Mouse (Mus musculus) lung, embryonic 15.5 days (tissue): Measurements from ENCODE around the gene Lamtor3. TPM values are rescaled to one million over a fixed set of nuclear protein-coding genes. Genes with fewer than 3 reads are reported as not detected.
A peak's percentile ranks its signal among the peaks of the same experiment; 100 is the strongest.
"Not testable (repeated sequence)": the region's sequence is repeated elsewhere in the genome, so short reads cannot be mapped to it uniquely, and the experiment has no call there.

Experiments used
- ATAC-seq: fragments of 200-750 bp; cut with Nextera tagmentation; 2 replicates; pipeline ENCODE4 v1.8.0; 2017; ENCODE audit warnings: moderate number of reproducible peaks, borderline replicate concordance; ENCODE audit not compliant: low FRiP score, low TSS enrichment; ENCODE audit errors: extremely low read depth
- H3K27ac ChIP-seq: fragments of 300-500 bp; sonication (generic); 2 replicates; pipeline ENCODE4 v1.5.1; 2015; ENCODE audit warnings: moderate library complexity, mild to moderate bottlenecking, inconsistent platforms
- H3K27me3 ChIP-seq: fragments of 300-500 bp; sonication (generic); 2 replicates; pipeline ENCODE4 v1.6.1; 2015; ENCODE audit warnings: inconsistent platforms
- H3K36me3 ChIP-seq: fragments of 300-500 bp; sonication (generic); 2 replicates; pipeline ENCODE4 v1.6.1; 2015; ENCODE audit warnings: inconsistent platforms
- H3K4me1 ChIP-seq: fragments of 300-500 bp; sonication (generic); 2 replicates; pipeline ENCODE4 v1.6.1; 2015; ENCODE audit warnings: inconsistent platforms
- H3K4me2 ChIP-seq: fragments of 300-500 bp; sonication (generic); 2 replicates; pipeline ENCODE4 v1.6.1; 2015; ENCODE audit warnings: inconsistent platforms, mild to moderate bottlenecking, moderate library complexity
- H3K4me3 ChIP-seq: fragments of 300-500 bp; sonication (generic); 2 replicates; pipeline ENCODE4 v1.5.1; 2015; ENCODE audit warnings: mild to moderate bottlenecking, inconsistent platforms
- H3K9ac ChIP-seq: fragments of 300-500 bp; sonication (generic); 2 replicates; pipeline ENCODE4 v1.6.1; 2015; ENCODE audit warnings: inconsistent platforms
- H3K9me3 ChIP-seq: fragments of 300-500 bp; sonication (generic); 2 replicates; pipeline ENCODE4 v1.6.1; 2016; ENCODE audit warnings: inconsistent platforms
- WGBS: fragments of 180-500 bp; shearing (Covaris S2); methylation state at CpG from one replicate; pipeline ENCODE4 v1.1.7; 2015; 5-methylcytosine and 5-hydroxymethylcytosine counted together
- polyA plus RNA-seq: library from polyadenylated mRNA; unstranded; fragments of >200 nt; fragmentation: Nextera tagmentation; extraction: Ambion mirVana; gene quantifications from 2 replicates; pipeline ENCODE4 v1.2.1, GENCODE M21; 2015

Lamtor3 gene
- polyA plus RNA-seq, 1 experiment from 2014 or later = 110 TPM

DNA sequence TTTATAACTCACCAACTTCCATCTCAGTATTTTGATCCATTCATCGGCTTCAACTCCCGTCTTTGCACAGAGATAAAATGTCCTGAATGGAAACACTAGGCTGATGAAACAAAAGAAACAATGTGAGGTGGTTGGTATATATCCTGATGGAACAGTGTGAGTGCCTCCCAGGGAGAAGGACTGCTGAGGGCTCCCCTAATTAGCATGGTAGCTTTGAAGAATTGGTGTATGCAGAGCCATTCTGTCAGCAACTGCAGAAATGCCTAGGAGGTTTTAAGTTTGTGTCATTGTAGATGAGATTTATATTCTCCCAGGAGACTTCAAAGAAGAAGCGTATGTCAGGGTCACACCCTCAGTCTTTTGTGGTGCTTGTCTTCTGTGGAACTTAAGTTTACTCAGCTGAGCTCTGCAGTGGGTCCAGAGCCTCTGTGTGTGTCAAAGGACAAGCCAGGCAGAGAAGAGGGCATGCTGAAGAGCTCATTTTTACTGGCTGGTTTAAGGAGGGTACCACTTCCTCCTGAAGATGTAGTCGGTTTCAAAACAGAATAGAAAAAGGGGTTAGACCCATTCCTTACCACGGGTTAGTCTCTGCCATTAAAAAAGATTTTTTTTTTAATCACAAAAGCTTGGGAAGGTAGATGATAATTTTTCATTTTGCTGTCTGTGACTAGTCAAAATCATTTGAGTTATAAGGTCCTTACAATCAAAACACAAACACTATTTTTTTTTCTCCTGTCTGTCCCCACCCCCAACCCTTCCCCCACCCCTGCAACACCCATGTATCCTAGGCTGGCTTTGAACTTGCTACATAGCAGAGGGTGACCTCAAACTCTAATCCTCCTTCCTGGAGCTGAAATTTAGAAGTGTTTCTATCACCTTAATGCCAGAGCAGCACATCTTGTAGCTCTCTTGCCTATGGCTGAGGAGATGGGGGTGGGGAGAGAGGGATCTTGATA lies 17.5 kb downstream of the Lamtor3 start:
- WGBS = 37% methylated on average over 5 of the region's 5 CpGs
- Histone ChIP-seq H3K4me1 (peaks cover 13% of the 10 kb centered on the region), H3K9me3 (no peaks in the 10 kb centered on the region), H3K27me3 (no peaks in the 10 kb centered on the region), H3K9ac (no peak overlapping the region), H3K27ac (no peak overlapping the region), H3K36me3 (no peaks in the 10 kb centered on the region; the same call in 1 of the 2 replicates), H3K4me3 (no peak overlapping the region), H3K4me2 (no peak overlapping the region)
- ATAC-seq = no peak

GRCm38 (mm10) chr3:137936541-137936940 lies 18.2 kb downstream of the Lamtor3 start:
- WGBS = 14% methylated on average over 6 of the region's 6 CpGs
- no peak overlapping the region for H3K9ac ChIP-seq
- H3K4me2 ChIP-seq = no peak overlapping the region
- ATAC-seq = no peak
- peaks cover 16% of the 10 kb centered on the region for H3K4me1 ChIP-seq
- H3K4me3 ChIP-seq = no peak overlapping the region
- H3K27ac ChIP-seq = no peak overlapping the region
- no peaks in the 10 kb centered on the region for H3K27me3 ChIP-seq
- no peaks in the 10 kb centered on the region for H3K9me3 ChIP-seq
- no peaks in the 10 kb centered on the region; the same call in 1 of the 2 replicates for H3K36me3 ChIP-seq

DNA sequence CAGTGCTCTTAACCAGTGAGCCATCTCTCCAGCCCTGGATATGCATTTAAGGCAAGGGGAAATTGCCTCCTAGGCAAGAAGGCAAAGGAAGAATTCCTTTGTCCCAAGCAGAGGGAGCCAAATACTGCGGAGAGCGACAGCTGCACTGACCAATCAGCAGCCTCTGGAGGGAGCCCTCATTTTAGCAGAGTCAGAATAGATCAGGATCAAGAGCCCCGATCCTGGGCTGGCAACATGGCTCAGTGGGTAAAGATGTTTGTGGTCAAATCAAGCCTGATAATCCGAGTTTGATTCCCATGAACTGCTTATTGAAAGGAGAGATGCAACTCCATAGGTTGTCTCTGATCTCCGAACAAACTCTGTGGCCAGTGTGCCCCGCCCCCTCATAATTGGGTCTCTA lies 20.3 kb downstream of the Lamtor3 start:
- Histone ChIP-seq H3K36me3 (no peaks in the 10 kb centered on the region), H3K4me1 (peaks cover 16% of the 10 kb centered on the region), H3K9ac (no peak overlapping the region), H3K27me3 (no peaks in the 10 kb centered on the region), H3K27ac (no peak overlapping the region), H3K4me3 (peak overlapping the region; percentile 22), H3K4me2 (peak overlapping the region; percentile 38), H3K9me3 (no peaks in the 10 kb centered on the region)
- 43% methylated on average over 6 of the region's 6 CpGs for WGBS
- peak; percentile 65 for ATAC-seq

GRCm38 (mm10) chr3:137940757-137941156 lies 22.5 kb downstream of the Lamtor3 start:
- Histone ChIP-seq H3K36me3 (no peaks in the 10 kb centered on the region), H3K9ac (no peak overlapping the region), H3K4me1 (peaks cover 16% of the 10 kb centered on the region), H3K27ac (no peak overlapping the region), H3K4me2 (no peak overlapping the region), H3K27me3 (no peaks in the 10 kb centered on the region), H3K4me3 (no peak overlapping the region), H3K9me3 (no peaks in the 10 kb centered on the region)
- 44% methylated on average over 4 of the region's 4 CpGs for WGBS
- peak; percentile 52; the same call in 1 of the 2 replicates for ATAC-seq

- Histone ChIP-seq H3K36me3 (no peaks in the 10 kb centered on the region), H3K4me2 (no peak overlapping the region), H3K9ac (no peak overlapping the region), H3K27ac (no peak overlapping the region), H3K27me3 (no peaks in the 10 kb centered on the region), H3K9me3 (no peaks in the 10 kb centered on the region), H3K4me3 (no peak overlapping the region), H3K4me1 (peaks cover 8% of the 10 kb centered on the region)
- ATAC-seq = no peak
Measured at GRCm38 (mm10) chr3:137941555-137941954, 23.2 kb downstream of the Lamtor3 start.

- ATAC-seq = no peak
- Histone ChIP-seq H3K9ac (no peak overlapping the region), H3K4me2 (no peak overlapping the region), H3K4me3 (no peak overlapping the region), H3K36me3 (no peaks in the 10 kb centered on the region), H3K27ac (no peak overlapping the region), H3K9me3 (no peaks in the 10 kb centered on the region), H3K27me3 (no peaks in the 10 kb centered on the region), H3K4me1 (peaks cover 4% of the 10 kb centered on the region; the same call in 1 of the 2 replicates)
- 83% methylated on average over 12 of the region's 12 CpGs for WGBS
Measured at GRCm38 (mm10) chr3:137942098-137942622, 23.9 kb downstream of the Lamtor3 start.

GRCm38 (mm10) chr3:137943737-137944154 lies 25.4 kb downstream of the Lamtor3 start:
- Histone ChIP-seq H3K9ac (no peak overlapping the region), H3K4me2 (no peak overlapping the region), H3K4me1 (peaks cover 4% of the 10 kb centered on the region; the same call in 1 of the 2 replicates), H3K27me3 (no peaks in the 10 kb centered on the region), H3K36me3 (no peaks in the 10 kb centered on the region), H3K4me3 (no peak overlapping the region), H3K27ac (no peak overlapping the region), H3K9me3 (no peaks in the 10 kb centered on the region)
- ATAC-seq = no peak
- WGBS = 71% methylated on average over 6 of the region's 6 CpGs

GRCm38 (mm10) chr3:137946827-137947226 lies 28.5 kb downstream of the Lamtor3 start:
- Histone ChIP-seq H3K27ac (no peak overlapping the region), H3K4me2 (no peak overlapping the region), H3K4me3 (no peak overlapping the region), H3K36me3 (no peaks in the 10 kb centered on the region), H3K9me3 (no peaks in the 10 kb centered on the region), H3K9ac (no peak overlapping the region), H3K27me3 (no peaks in the 10 kb centered on the region), H3K4me1 (peaks cover 3% of the 10 kb centered on the region)
- ATAC-seq = no peak
- WGBS = 85% methylated on average over 3 of the region's 3 CpGs

DNA sequence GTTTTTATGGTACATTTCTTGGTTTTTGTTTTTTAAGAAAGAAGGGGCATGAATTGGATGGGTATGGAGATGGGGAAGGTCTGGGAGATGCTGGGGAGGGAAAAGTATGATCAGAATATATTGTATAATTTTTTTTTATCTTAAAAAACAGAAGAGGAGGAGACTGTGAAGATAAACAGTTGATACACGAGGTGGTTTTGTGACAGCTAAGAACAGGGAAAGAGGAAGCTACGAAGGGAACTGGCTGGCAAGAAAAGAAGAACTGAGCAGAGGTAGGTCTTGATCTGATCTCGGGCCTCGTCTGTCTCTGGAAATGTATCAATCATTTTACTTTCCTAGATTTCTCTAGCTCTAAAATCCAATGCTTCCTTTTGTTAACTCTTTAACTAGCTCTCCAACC lies 29.2 kb downstream of the Lamtor3 start:
- no peak for ATAC-seq

DNA sequence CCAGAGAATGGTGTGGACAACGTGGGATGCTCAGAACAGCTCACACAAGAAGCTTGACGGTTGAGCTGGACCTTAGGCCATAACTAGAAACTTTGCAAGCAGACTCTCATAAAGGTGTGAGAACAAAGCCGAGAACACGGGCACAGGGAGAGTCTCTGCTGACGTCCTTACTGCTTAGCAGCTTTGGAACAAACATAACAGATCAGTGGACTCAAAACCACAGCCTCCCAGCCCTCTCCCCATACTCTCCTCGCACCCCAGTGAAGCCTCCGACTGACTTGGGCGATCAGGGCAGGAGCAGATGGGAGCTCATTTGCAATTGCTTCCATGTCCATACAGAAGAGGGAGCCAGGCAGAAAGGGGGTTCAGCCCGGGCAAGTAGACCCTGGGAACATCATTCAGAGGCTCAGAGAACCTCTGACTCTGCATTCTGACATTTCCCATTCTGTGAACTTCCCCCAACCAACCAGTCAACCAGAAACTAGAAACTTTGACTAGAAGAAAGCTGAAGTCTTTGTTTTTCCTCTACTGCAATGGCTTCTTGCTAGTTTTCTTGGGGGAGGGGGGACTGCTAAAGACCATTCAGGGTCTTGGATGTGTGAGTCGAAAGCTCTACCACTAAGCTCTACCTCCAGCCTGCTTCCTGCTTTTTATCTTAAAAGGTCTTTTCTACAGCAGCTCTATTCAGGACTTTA lies 32.0 kb downstream of the Lamtor3 start:
- 80% methylated on average over 10 of the region's 10 CpGs for WGBS
- Histone ChIP-seq H3K9me3 (no peaks in the 10 kb centered on the region), H3K4me1 (peaks cover 22% of the 10 kb centered on the region), H3K27ac (no peak overlapping the region), H3K4me2 (no peak overlapping the region), H3K9ac (no peak overlapping the region), H3K4me3 (no peak overlapping the region), H3K36me3 (no peaks in the 10 kb centered on the region), H3K27me3 (no peaks in the 10 kb centered on the region)
- no peak for ATAC-seq

More for the DNA sequence above, 29.2 kb downstream of the Lamtor3 start:
- no peak overlapping the region for H3K4me3 ChIP-seq
- H3K4me2 ChIP-seq = no peak overlapping the region
- 61% methylated on average over 4 of the region's 4 CpGs for WGBS
- no peaks in the 10 kb centered on the region for H3K36me3 ChIP-seq
- H3K9me3 ChIP-seq = no peaks in the 10 kb centered on the region
- peaks cover 10% of the 10 kb centered on the region for H3K4me1 ChIP-seq
- no peaks in the 10 kb centered on the region for H3K27me3 ChIP-seq
- H3K9ac ChIP-seq = no peak overlapping the region
- no peak overlapping the region for H3K27ac ChIP-seq

- not testable (repeated sequence) for H3K9me3 ChIP-seq, H3K9ac ChIP-seq, H3K4me3 ChIP-seq, H3K27me3 ChIP-seq, H3K4me2 ChIP-seq, H3K36me3 ChIP-seq, ATAC-seq, H3K27ac ChIP-seq
- 74% methylated on average over 3 of the region's 3 CpGs for WGBS
- peaks cover 28% of the 10 kb centered on the region for H3K4me1 ChIP-seq
Measured at GRCm38 (mm10) chr3:137951302-137951701, 33.0 kb downstream of the Lamtor3 start.

GRCm38 (mm10) chr3:137951819-137952218 lies 33.5 kb downstream of the Lamtor3 start:
- 22% methylated on average over 7 of the region's 7 CpGs for WGBS
- no peak overlapping the region for H3K4me3 ChIP-seq
- H3K4me1 ChIP-seq = peaks cover 28% of the 10 kb centered on the region
- H3K27me3 ChIP-seq = no peaks in the 10 kb centered on the region
- H3K9ac ChIP-seq = no peak overlapping the region
- H3K9me3 ChIP-seq = no peaks in the 10 kb centered on the region
- H3K27ac ChIP-seq = peak overlapping the region; percentile 45
- no peak for ATAC-seq
- H3K36me3 ChIP-seq = no peaks in the 10 kb centered on the region
- H3K4me2 ChIP-seq = no peak overlapping the region
